Mouse (Mus musculus) heart, adult 9 months (tissue): ENCODE data around the gene Ccdc71l.
A peak's percentile ranks its signal among the peaks of the same experiment; 100 is the strongest.

ENCODE experiments used
- DNase-seq, 2 experiments: peaks; one replicate each; pipeline ENCODE4 v3.0.0; 2022; ENCODE audit warnings: low spot score in 2 of 2

Ccdc71l gene

DNA sequence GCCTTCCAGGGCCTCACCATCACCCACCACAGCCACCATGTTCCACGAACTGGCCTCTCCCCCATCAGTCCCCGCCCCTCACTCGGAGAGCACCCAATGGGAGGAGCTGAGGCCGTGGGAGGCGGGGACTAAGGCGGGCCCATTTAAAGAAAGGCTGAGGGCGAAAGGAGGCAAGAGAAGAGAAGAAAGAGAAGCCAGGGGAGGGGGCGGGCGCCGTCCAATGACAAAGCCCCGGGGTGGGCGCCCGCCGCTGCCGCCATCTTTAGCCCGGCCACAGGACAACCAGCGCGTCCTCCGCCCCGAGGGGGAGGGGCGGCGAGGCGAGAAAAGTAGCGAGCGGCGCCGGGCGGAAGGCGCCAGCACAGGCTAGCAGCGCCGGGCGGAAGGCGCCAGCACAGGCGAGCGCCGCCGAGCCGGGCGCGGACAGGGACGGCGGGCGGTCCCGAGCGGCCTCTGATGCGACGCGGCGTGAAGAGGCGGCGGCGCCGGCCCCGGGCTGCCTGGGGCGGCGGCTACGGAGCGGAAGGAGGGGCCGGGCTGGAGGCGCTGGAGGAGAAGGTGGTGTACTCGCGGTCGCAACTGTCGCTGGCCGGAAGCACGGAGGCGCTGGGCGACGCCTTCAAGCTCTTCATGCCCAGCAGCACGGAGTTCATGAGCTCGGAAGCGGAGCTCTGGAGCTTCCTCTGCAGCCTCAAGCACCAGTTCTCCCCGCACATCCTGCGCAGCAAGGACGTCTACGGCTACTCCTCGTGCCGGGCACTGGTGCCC lies at the start of gene Ccdc71l:
Gene Ccdc71l (plus strand): TSS at position 177 of the 768 bp plus-strand sequence.
- peak; percentile 79 to 80 for DNase-seq

DNA sequence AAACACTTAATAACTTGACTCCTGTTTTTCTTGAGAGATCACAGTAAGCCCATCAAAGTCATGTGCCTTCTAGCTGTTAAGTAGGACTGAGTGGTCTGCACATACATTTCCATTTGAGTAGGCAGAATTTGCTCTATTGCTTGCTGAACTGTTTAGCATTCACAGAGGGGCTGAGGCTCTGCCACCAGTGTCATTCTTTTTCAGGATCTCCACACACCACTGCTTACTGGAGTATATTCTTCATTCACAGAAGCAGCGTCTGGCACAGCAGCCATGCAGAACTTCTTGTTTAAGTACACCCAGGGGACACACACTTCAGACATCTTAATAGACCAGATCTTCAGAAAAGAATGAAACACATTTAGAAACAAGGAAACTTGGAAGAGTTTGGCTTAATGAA lies 39.4 kb upstream of the Ccdc71l start:
- no peak for DNase-seq

DNA sequence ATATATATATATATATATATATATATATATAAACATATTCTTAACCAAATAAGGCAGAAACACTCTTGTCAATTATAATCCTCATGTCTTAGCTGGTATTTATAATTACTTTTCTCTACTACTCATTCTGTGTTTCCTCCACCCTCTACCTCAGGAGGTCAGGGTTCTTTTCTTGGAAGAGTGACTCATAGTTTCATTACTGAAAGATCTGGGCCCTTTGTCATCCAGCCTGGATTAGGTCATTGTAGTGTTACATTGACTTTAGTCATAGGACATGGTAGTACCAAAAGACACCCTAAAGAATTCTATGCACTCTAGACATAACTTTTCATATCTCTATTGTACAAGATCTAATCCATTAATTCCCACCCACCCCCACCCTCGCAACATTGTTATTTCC lies 35.0 kb upstream of the Ccdc71l start:
- no peak for DNase-seq

DNA sequence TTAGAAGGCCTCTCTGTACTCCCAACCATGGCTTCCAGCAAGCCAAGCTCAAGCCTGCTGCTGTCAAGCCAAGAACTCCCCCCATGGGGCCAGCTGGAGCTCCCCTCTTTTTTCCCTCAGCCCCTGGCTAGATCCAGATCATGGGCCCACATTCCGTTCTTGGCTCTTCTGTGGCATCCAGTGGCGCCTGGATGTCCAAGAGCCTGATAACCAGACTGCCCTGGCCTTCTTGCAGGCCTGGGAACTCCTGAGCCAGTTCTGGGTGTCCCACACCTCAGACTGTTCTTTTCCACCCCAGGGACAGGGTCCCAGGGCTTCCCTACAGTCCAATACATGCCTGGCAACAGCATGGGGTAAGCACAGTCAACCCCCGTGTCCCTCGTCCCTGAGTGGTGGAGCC lies 32.4 kb upstream of the Ccdc71l start:
- DNase-seq = peak in 1 of 2 experiments; percentile 34

DNA sequence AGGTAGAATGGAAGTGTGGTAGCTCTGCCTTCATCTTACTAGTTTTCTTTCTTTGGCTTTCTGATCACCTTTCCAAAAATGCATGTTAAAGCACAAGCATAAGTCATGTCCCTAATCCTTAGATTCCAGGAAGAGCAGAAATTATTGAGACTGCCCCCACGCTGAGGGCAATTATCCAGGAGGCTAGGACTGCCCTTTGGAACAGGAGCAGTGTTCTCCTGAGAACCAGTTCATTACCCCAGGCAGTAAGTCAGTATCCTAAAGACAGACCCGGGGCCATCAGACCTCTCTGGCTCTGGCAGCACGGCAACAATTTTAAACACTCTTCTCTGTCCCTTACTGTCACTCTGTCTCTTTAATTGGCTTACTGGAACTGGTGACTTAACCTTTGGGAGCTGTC lies 30.0 kb upstream of the Ccdc71l start:
- no peak for DNase-seq

DNA sequence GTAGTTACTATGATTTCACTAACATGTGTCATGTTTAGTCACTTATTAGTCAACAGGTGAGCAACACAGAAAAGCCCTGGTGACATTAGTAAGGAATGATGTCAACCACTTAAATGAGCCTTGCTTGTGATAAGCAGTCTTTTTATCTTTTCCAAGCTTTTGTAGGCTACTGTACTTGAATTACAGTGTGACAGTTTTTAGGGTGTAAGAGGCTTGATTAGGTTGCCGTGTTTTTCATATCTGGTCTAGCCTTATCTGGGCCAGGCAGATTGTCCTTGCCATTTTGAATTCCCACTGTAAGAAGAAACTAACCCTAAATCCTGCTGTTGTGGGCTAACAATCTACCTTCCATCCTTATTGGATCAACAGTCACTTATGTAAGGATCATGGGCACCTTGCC lies 26.6 kb upstream of the Ccdc71l start:
- no peak for DNase-seq

DNA sequence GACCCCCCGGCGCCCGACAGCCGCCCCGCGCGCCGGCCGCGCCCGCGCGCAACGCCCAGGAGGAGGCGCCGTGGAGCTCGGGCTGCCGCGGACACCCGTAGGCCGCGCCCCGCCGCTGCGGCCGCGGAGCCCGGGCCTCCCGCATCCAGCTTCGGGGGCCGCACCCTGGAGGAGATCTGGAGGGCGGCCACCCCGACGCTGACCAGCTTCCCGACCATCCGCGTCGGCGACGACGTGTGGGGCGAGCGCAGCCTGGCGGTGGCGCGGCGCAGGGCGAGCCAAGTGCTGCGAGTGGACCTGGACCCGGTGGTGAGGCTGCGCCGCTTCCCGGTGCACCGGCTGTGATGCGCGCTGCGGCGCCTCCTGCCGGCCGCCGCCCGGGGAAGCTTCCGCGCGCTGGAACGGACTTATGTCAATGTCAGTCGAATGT lies 807 bp downstream of the Ccdc71l start:
- peak; percentile 87 for DNase-seq

DNA sequence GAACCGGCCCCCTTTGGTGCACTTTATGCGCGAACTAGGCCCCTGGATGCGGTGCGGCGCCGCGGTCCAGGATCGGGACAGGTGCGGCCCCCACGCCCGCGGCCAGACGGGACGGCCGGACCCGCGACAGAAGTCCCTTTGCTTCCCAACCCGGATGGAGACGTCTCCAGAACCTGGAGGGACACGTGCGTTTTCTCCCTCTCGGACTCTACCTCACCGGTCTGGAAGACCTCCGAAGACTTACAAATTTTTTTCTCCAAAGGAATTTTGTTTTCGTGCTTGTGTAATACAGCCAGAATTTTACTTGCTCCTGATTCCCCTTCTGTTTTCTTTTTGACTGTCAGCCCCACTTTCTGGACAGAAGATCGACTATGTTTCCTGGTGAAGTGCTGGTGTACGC lies 1.2 kb downstream of the Ccdc71l start:
- DNase-seq = no peak

DNA sequence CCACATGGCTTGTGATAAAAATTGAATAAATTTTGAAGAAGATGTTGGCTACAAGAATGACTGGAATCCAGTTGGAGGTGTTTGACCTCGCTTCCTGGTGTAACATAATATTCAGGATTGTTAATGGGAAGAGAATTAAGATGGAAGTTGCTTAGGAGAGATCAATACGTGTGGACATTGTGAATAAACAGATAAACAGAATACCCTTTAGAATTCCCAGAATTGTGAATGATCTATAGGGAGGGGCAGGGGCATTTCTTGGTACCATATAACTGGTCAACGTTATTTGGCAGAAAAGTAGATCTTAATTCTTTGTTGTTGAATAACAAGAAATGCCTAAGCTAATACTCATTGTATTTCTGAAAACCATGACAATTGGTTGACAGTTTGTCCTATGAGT lies 2.0 kb downstream of the Ccdc71l start:
- no peak for DNase-seq

DNA sequence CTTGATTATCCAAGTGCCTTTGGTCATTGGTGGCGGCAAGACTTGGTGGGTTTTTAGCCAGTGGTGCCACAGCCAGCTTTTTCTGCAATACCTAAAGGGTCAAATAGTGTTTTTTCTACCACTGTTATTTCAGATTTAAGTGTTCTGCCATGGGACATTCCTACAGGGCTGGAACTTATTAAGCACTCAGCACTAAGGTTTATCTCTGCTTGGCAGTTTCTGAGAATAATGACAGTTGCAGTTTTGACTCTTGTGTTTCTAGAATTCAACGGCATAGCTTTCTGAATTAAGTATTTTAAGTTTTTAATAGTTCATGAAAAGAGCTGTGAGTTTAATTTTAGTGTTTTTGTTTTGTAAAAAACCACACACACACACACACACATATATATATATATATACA lies 2.5 kb downstream of the Ccdc71l start:
- no peak for DNase-seq

DNA sequence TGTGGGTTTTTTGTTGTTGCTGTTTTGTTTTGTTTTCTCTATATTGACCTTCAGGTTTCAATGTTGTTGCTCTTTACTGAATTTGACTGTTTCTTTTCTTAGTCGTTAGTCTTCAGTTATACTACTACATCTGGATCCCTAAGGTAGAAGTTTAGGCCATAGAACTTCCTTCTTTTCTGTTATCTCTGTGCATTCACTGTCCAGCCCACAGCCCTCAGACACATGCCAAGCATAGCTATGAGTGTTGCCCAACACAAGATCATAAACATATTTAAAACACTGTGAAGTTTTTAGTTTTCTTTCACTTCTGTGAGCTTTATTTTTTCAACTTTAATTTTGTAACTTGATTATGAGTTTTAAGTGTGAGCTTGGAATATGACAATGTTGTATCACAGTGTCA lies 41.0 kb downstream of the Ccdc71l start:
- no peak for DNase-seq

DNA sequence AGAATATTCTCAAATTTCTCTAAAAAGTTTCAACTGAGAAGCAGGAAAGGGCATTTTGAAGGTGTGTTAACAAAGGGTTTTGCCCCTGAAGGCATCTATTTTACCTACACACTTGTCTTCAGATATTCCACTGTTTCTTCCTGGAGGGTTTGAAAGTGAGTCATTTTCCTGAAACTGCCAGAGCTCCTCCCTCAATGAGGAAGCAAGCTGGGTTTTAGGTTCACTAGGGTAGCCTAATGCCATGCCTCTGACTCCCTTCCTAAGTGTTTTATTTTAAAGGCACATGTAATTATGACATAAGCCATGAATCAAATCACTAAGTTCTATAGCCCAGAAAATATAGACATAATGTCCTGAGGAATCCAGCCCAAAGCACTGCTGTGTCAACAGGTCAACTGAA lies 49.3 kb downstream of the Ccdc71l start:
- DNase-seq = no peak

DNA sequence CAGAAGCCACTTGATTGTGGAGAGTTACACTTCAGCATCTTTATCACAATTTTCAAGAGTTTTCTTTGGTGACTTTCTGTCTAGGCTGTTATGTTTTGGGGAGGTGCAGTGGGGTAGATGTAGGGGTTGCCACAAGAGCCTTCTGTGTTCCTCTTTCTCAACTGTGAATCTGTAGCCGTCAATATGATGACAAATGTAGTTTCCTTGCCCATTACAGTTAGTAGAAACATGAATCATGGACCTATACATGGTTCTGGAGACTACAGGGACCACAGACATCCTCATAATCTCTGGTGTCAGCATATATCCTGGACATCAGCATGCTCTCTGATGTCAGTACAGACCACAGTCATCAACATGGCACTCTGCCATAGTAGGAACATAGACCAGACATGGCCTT lies 52.5 kb downstream of the Ccdc71l start:
- DNase-seq = no peak
